10 mouse cellular contexts compared by ENCODE assay signal in the genomic region with DNA sequence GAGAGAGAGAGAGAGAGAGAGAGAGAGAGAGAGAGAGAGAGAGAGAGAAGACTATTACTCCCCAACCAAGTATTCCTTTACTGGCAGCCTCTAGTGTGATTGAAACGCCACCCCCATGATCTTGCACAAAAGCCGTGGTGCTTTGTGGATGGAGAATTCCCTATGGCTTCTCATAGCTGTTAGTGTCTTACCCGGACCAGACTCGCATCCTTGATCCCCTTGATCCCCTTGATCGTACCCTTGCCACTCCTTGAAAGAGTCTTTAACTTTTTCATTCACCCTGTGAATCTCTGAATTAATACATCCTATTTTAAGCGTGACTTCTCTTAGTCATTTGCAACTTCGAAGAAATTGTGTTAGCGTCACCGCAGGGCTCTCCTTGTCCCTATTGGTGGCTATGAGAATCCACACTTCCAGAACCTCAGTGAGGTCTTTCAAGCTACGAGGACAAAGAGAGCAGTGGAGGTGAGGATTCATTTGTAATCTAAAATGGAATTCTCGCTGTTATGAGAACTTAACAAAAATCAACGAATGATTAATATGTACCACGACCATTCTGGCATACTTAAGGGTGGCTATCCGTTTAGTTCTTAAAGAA. TPM values are rescaled to one million over a fixed set of nuclear protein-coding genes. Genes with fewer than 3 reads are reported as not detected.
A peak's percentile ranks its signal among the peaks of the same experiment; 100 is the strongest.
DNase-seq lines count a peak whose midpoint lies in the region; ATAC-seq lines count a peak whose summit lies in the region.
"Had no signal": no experiment of that assay in that cellular context is flagged by ENCODE, and none has a peak within 500 bp of the region (broad histone marks: within the 10 kb centered on the region; RNA-seq: fewer than 3 reads in every experiment).

No protein-coding gene starts in this region.

- peaks cover 20% of the 10 kb centered on the region for H3K4me1 ChIP-seq in kidney, embryonic 15.5 days
- H3K4me1 ChIP-seq in embryonic facial prominence, embryonic 14.5 days (ENCODE audit: control insufficient read depth, insufficient read depth, low read length): peaks cover 10% of the 10 kb centered on the region
- peaks cover 4% of the 10 kb centered on the region; the same call in 1 of the 2 replicates for H3K4me1 ChIP-seq in intestine, embryonic 16.5 days (ENCODE audit: control insufficient read depth, insufficient read depth, low read length)
- H3K4me1 ChIP-seq in neural tube, embryonic 12.5 days: peaks cover 10% of the 10 kb centered on the region; the same call in 1 of the 2 replicates

- 5% methylated on average over 14 of the region's 14 CpGs for WGBS in kidney, embryonic 15.5 days
- 5% methylated on average over 14 of the region's 14 CpGs for WGBS in embryonic facial prominence, embryonic 14.5 days
- 4% methylated on average over 14 of the region's 14 CpGs for WGBS in intestine, embryonic 16.5 days
- 8% methylated on average over 14 of the region's 14 CpGs for WGBS in neural tube, embryonic 12.5 days

- H3K4me2 ChIP-seq in kidney, embryonic 15.5 days: peak overlapping the region; percentile 76
- peak overlapping the region; percentile 76 for H3K4me2 ChIP-seq in embryonic facial prominence, embryonic 14.5 days (ENCODE audit: low read depth, low read length)
- peak overlapping the region; percentile 83 for H3K4me2 ChIP-seq in intestine, embryonic 16.5 days (ENCODE audit: low read depth, low read length)
- H3K4me2 ChIP-seq in neural tube, embryonic 12.5 days (replicated peaks): peak overlapping the region; percentile 83

- DNase-seq in kidney, postnatal 4 days: no peak
- DNase-seq in embryonic facial prominence, embryonic 14.5 days (ENCODE audit: low spot score): no peak
- DNase-seq in left cerebral cortex, postnatal 10 days (ENCODE audit: extremely low spot score in 1 of 2, low spot score in 2 of 2): no peak
- DNase-seq in spleen, postnatal 36 days (ENCODE audit: low spot score in 2 of 2): no peak
- DNase-seq in spleen, postnatal 10 days (ENCODE audit: low spot score in 2 of 2): no peak

- 0 out of 2 replicates have a peak overlapping the region, but pooled peaks have one; percentile 23 for H3K9ac ChIP-seq in kidney, embryonic 15.5 days
- no peak overlapping the region for H3K9ac ChIP-seq in embryonic facial prominence, embryonic 14.5 days (ENCODE audit: low read depth, low read length)
- peak overlapping the region; percentile 44 for H3K9ac ChIP-seq in intestine, embryonic 16.5 days (ENCODE audit: low read depth, low read length)
- no peak overlapping the region for H3K9ac ChIP-seq in neural tube, embryonic 12.5 days

- H3K4me3 ChIP-seq in kidney, embryonic 15.5 days (replicated peaks): peak overlapping the region; percentile 39
- peak overlapping the region; percentile 38 for H3K4me3 ChIP-seq in embryonic facial prominence, embryonic 14.5 days (ENCODE audit: low read depth, low read length)
- peak overlapping the region; percentile 36 for H3K4me3 ChIP-seq in intestine, embryonic 16.5 days (ENCODE audit: low read length)
- peak overlapping the region; percentile 33 for H3K4me3 ChIP-seq in neural tube, embryonic 12.5 days

- intact Hi-C loops in left cerebral cortex, postnatal 10 days (cut with DNase I): loop anchor here (10.0 kb wide), 1 partner anchor 669 kb away; no protein-coding TSS in a partner anchor

- no peaks in the 10 kb centered on the region for H3K36me3 ChIP-seq in kidney, embryonic 15.5 days
- no peaks in the 10 kb centered on the region for H3K36me3 ChIP-seq in embryonic facial prominence, embryonic 14.5 days (ENCODE audit: control insufficient read depth, insufficient read depth, low read length)
- no peaks in the 10 kb centered on the region for H3K36me3 ChIP-seq in intestine, embryonic 16.5 days (ENCODE audit: control insufficient read depth, insufficient read depth, low read length)
- H3K36me3 ChIP-seq in neural tube, embryonic 12.5 days: no peaks in the 10 kb centered on the region

- peaks cover 12% of the 10 kb centered on the region for H3K27me3 ChIP-seq in kidney, embryonic 15.5 days
- 0 out of 2 replicates have a peak, but pooled peaks cover 3% of the 10 kb centered on the region for H3K27me3 ChIP-seq in embryonic facial prominence, embryonic 14.5 days (replicated peaks; ENCODE audit: control insufficient read depth, insufficient read depth, low read length)
- H3K27me3 ChIP-seq in intestine, embryonic 16.5 days (replicated peaks; ENCODE audit: control insufficient read depth, insufficient read depth, low read length): peaks cover 2% of the 10 kb centered on the region; the same call in 1 of the 2 replicates
- H3K27me3 ChIP-seq in neural tube, embryonic 12.5 days (replicated peaks): peaks cover 6% of the 10 kb centered on the region; the same call in 1 of the 2 replicates

- no peaks in the 10 kb centered on the region for H3K9me3 ChIP-seq in kidney, embryonic 15.5 days (replicated peaks)
- H3K9me3 ChIP-seq in embryonic facial prominence, embryonic 14.5 days (ENCODE audit: control insufficient read depth, low read length): no peaks in the 10 kb centered on the region
- H3K9me3 ChIP-seq in intestine, embryonic 16.5 days (ENCODE audit: control insufficient read depth, low read length): no peaks in the 10 kb centered on the region
- no peaks in the 10 kb centered on the region for H3K9me3 ChIP-seq in neural tube, embryonic 12.5 days

- H3K27ac ChIP-seq in kidney, embryonic 15.5 days: no peak overlapping the region
- no peak overlapping the region for H3K27ac ChIP-seq in embryonic facial prominence, embryonic 14.5 days (replicated peaks; ENCODE audit: low read depth, low read length)
- H3K27ac ChIP-seq in intestine, embryonic 16.5 days (ENCODE audit: low read length): no peak overlapping the region
- H3K27ac ChIP-seq in neural tube, embryonic 12.5 days: no peak overlapping the region

- peak; percentile 55 for ATAC-seq in kidney, embryonic 15.5 days (replicated peaks; ENCODE audit: low FRiP score)
- ATAC-seq in embryonic facial prominence, embryonic 14.5 days (ENCODE audit: low read depth): 0 out of 2 replicates have a peak, but pooled peaks have one; percentile 50
- peak; percentile 68; the same call in 1 of the 2 replicates for ATAC-seq in intestine, embryonic 16.5 days
- ATAC-seq in neural tube, embryonic 12.5 days (ENCODE audit: low FRiP score, low read depth): peak; percentile 74

RNA-seq across cellular contexts. Expression of a gene that starts 0.9 kb away (rescaled TPM):
- not detected in 2 replicates for polyA plus RNA-seq in kidney, embryonic 15.5 days (2015; fragmentation: Nextera tagmentation; extraction: Ambion mirVana)
- 0.29 and 0.33 TPM in 2 replicates for polyA plus RNA-seq in embryonic facial prominence, embryonic 14.5 days (2014; fragmentation: Nextera tagmentation; extraction: Ambion mirVana)
- polyA plus RNA-seq in intestine, embryonic 16.5 days (2015; fragmentation: Nextera tagmentation; extraction: Ambion mirVana): not detected in 2 replicates
- polyA plus RNA-seq in neural tube, embryonic 12.5 days (2016; fragmentation: Nextera tagmentation; extraction: Ambion mirVana): not detected in 2 replicates
- under 1 TPM; 0.20 to 0.54 TPM for total RNA-seq in left cerebral cortex, postnatal 10 days (2021)
- total RNA-seq: heart, postnatal 10 days; megakaryocyte progenitor cell, adult 5-6 weeks had no signal

Comparison
In these comparisons a context has a peak if more than half of its experiments do, and no peak if none do; other contexts are left out.
1. H3K9ac ChIP-seq: peak in kidney, embryonic 15.5 days (single experiment) and intestine, embryonic 16.5 days (single experiment); none in embryonic facial prominence, embryonic 14.5 days (single experiment) and neural tube, embryonic 12.5 days (single experiment).
2. Peak in every context shown above with its lines, with median percentiles within 50 percentile points of each other: ATAC-seq, H3K4me2 ChIP-seq and H3K4me3 ChIP-seq.